11 mouse cellular contexts compared by ENCODE assay signal in genomic region chr11:108924346-108924745, GRCm38 (mm10). TPM values are rescaled to one million over a fixed set of nuclear protein-coding genes. Genes with fewer than 3 reads are reported as not detected.
DNase-seq lines count a peak whose midpoint lies in the region; ATAC-seq lines count a peak whose summit lies in the region.
"Had no signal": no experiment of that assay in that cellular context is flagged by ENCODE, and none has a peak within 500 bp of the region (broad histone marks: within the 10 kb centered on the region; RNA-seq: fewer than 3 reads in every experiment).

No protein-coding gene starts in this region.

- H3K9me3 ChIP-seq in kidney, embryonic 16.5 days (ENCODE audit: low read length) = no peaks in the 10 kb centered on the region
- no peaks in the 10 kb centered on the region for H3K9me3 ChIP-seq in forebrain, embryonic 11.5 days (ENCODE audit: control insufficient read depth, low read length)
- H3K9me3 ChIP-seq in intestine, embryonic 15.5 days = no peaks in the 10 kb centered on the region
- H3K9me3 ChIP-seq in neural tube, embryonic 12.5 days = no peaks in the 10 kb centered on the region

- H3K4me1 ChIP-seq in kidney, embryonic 16.5 days (ENCODE audit: insufficient read depth, low read length) = peaks cover 69% of the 10 kb centered on the region
- H3K4me1 ChIP-seq in forebrain, embryonic 11.5 days (replicated peaks; ENCODE audit: control insufficient read depth, insufficient read depth, low read length) = peaks cover 46% of the 10 kb centered on the region
- H3K4me1 ChIP-seq in intestine, embryonic 15.5 days (replicated peaks) = peaks cover 36% of the 10 kb centered on the region
- H3K4me1 ChIP-seq in neural tube, embryonic 12.5 days = peaks cover 73% of the 10 kb centered on the region

- no peak for DNase-seq in kidney, adult 11 months
- peak; percentile 57 for DNase-seq in forebrain, embryonic 11.5 days (ENCODE audit: low spot score)
- DNase-seq in frontal cortex, postnatal 25 days (ENCODE audit: low spot score in 2 of 2) = no peak
- no peak for DNase-seq in testis, postnatal 10 days (ENCODE audit: low spot score)
- DNase-seq in frontal cortex, postnatal 14 days (ENCODE audit: low spot score in 2 of 2) = no peak
- DNase-seq: kidney, postnatal 10 days; right cerebral cortex, postnatal 25 days had no signal

- no peak for ATAC-seq in kidney, embryonic 16.5 days (ENCODE audit: low FRiP score, low TSS enrichment)
- ATAC-seq in forebrain, embryonic 11.5 days (replicated peaks; ENCODE audit: low FRiP score) = no peak
- ATAC-seq in intestine, embryonic 15.5 days = no peak
- ATAC-seq in neural tube, embryonic 12.5 days (ENCODE audit: low FRiP score, low read depth) = no peak

- peak overlapping the region; percentile 81 for H3K4me2 ChIP-seq in kidney, embryonic 16.5 days (replicated peaks; ENCODE audit: low read depth, low read length)
- H3K4me2 ChIP-seq in forebrain, embryonic 11.5 days (ENCODE audit: low read depth, low read length, severe bottlenecking) = peak overlapping the region; percentile 80
- H3K4me2 ChIP-seq in intestine, embryonic 15.5 days (replicated peaks) = peak overlapping the region; percentile 88
- H3K4me2 ChIP-seq in neural tube, embryonic 12.5 days (replicated peaks) = peak overlapping the region; percentile 93

- WGBS in kidney, embryonic 16.5 days = 15% methylated on average over 5 of the region's 5 CpGs
- 15% methylated on average over 5 of the region's 5 CpGs for WGBS in forebrain, embryonic 11.5 days
- WGBS in intestine, embryonic 15.5 days = 25% methylated on average over 5 of the region's 5 CpGs
- WGBS in neural tube, embryonic 12.5 days = 2% methylated on average over 5 of the region's 5 CpGs

- H3K4me3 ChIP-seq in kidney, embryonic 16.5 days (ENCODE audit: low read length) = peak overlapping the region; percentile 91
- peak overlapping the region; percentile 93 for H3K4me3 ChIP-seq in forebrain, embryonic 11.5 days (ENCODE audit: low read depth, low read length)
- peak overlapping the region; percentile 18 for H3K4me3 ChIP-seq in intestine, embryonic 15.5 days (replicated peaks)
- peak overlapping the region; percentile 94 for H3K4me3 ChIP-seq in neural tube, embryonic 12.5 days

- no peaks in the 10 kb centered on the region for H3K36me3 ChIP-seq in kidney, embryonic 16.5 days (ENCODE audit: insufficient read depth, low read length)
- H3K36me3 ChIP-seq in forebrain, embryonic 11.5 days (ENCODE audit: control insufficient read depth, insufficient read depth, low read length) = no peaks in the 10 kb centered on the region
- H3K36me3 ChIP-seq in intestine, embryonic 15.5 days = no peaks in the 10 kb centered on the region
- no peaks in the 10 kb centered on the region; the same call in 1 of the 2 replicates for H3K36me3 ChIP-seq in neural tube, embryonic 12.5 days
- H3K36me3 ChIP-seq: G1E had no signal

- no peak overlapping the region for H3K9ac ChIP-seq in kidney, embryonic 16.5 days (replicated peaks; ENCODE audit: low read length)
- H3K9ac ChIP-seq in forebrain, embryonic 11.5 days (ENCODE audit: low read length) = peak overlapping the region; percentile 95
- no peak overlapping the region for H3K9ac ChIP-seq in intestine, embryonic 15.5 days
- peak overlapping the region; percentile 91 for H3K9ac ChIP-seq in neural tube, embryonic 12.5 days

- no peak overlapping the region for H3K27ac ChIP-seq in kidney, embryonic 16.5 days (ENCODE audit: low read length)
- H3K27ac ChIP-seq in forebrain, embryonic 11.5 days (ENCODE audit: low read depth, low read length) = no peak overlapping the region
- H3K27ac ChIP-seq in intestine, embryonic 15.5 days = no peak overlapping the region
- H3K27ac ChIP-seq in neural tube, embryonic 12.5 days = no peak overlapping the region

- no peaks in the 10 kb centered on the region for H3K27me3 ChIP-seq in kidney, embryonic 16.5 days (ENCODE audit: insufficient read depth, low read length)
- no peaks in the 10 kb centered on the region for H3K27me3 ChIP-seq in forebrain, embryonic 11.5 days (ENCODE audit: control insufficient read depth, insufficient read depth, low read length)
- H3K27me3 ChIP-seq in intestine, embryonic 15.5 days (replicated peaks) = no peaks in the 10 kb centered on the region
- H3K27me3 ChIP-seq in neural tube, embryonic 12.5 days (replicated peaks) = no peaks in the 10 kb centered on the region

RNA-seq across cellular contexts. Expression of gene Axin2, which starts 4.2 kb away (rescaled TPM):
- 4.7 and 5.7 TPM in 2 replicates for polyA plus RNA-seq in kidney, embryonic 16.5 days (2015; fragmentation: Nextera tagmentation; extraction: Ambion mirVana)
- polyA plus RNA-seq in forebrain, embryonic 11.5 days (2014; fragmentation: Nextera tagmentation; extraction: Ambion mirVana) = 20.9 and 23.9 TPM in 2 replicates
- 4.7 and 5.4 TPM in 2 replicates for polyA plus RNA-seq in intestine, embryonic 15.5 days (2015; fragmentation: Nextera tagmentation; extraction: Ambion mirVana)
- polyA plus RNA-seq in neural tube, embryonic 12.5 days (2016; fragmentation: Nextera tagmentation; extraction: Ambion mirVana) = 13.6 and 15.4 TPM in 2 replicates
- polyA plus RNA-seq: G1E had no signal

Comparison
In these comparisons a context has a peak if more than half of its experiments do, and no peak if none do; other contexts are left out.
1. H3K4me3 ChIP-seq: peak in every context shown above with its lines; median percentile 94 in neural tube, embryonic 12.5 days; 93 in forebrain, embryonic 11.5 days; 91 in kidney, embryonic 16.5 days; 18 in intestine, embryonic 15.5 days.
2. H3K9ac ChIP-seq: peak in forebrain, embryonic 11.5 days (single experiment) and neural tube, embryonic 12.5 days (single experiment); none in kidney, embryonic 16.5 days (single experiment) and intestine, embryonic 15.5 days (single experiment).
3. Peak in every context shown above with its lines, with median percentiles within 50 percentile points of each other: H3K4me2 ChIP-seq.